Mouse (Mus musculus) hindbrain, embryonic 10.5 days (tissue): ENCODE results near the gene Hey2. TPM values are rescaled to one million over a fixed set of nuclear protein-coding genes. Genes with fewer than 3 reads are reported as not detected.

Source experiments
- DNase-seq: peaks from one replicate; pipeline ENCODE4 v3.0.0-alpha.2; 2017; ENCODE audit warnings: low spot score
- H3K27ac ChIP-seq: fragments of 300-500 bp; sonication (generic); 2 replicates; pipeline ENCODE4 v1.5.1; 2016; ENCODE audit warnings: mild to moderate bottlenecking, moderate library complexity
- H3K27me3 ChIP-seq: fragments of 300-500 bp; sonication (generic); 2 replicates; pipeline ENCODE4 v1.6.1; 2016; ENCODE audit warnings: mild to moderate bottlenecking; ENCODE audit not compliant: poor library complexity, insufficient read depth, severe bottlenecking
- H3K36me3 ChIP-seq: fragments of 300-500 bp; sonication (generic); 2 replicates; pipeline ENCODE4 v1.6.1; 2016; ENCODE audit warnings: mild to moderate bottlenecking, moderate library complexity
- H3K4me1 ChIP-seq: fragments of 300-500 bp; sonication (generic); replicated peaks from 2 replicates; pipeline ENCODE4 v1.6.1; 2016; ENCODE audit warnings: mild to moderate bottlenecking
- H3K4me3 ChIP-seq: fragments of 300-500 bp; sonication (generic); 2 replicates; pipeline ENCODE4 v1.5.1; 2016; ENCODE audit warnings: mild to moderate bottlenecking, moderate library complexity
- H3K9me3 ChIP-seq: fragments of 300-500 bp; sonication (generic); 2 replicates; pipeline ENCODE4 v1.6.1; 2016; ENCODE audit warnings: mild to moderate bottlenecking, moderate library complexity
- WGBS: fragments of 180-500 bp; shearing (Covaris S2); methylation state at CpG from one replicate; pipeline ENCODE4 v1.1.7; 2016; 5-methylcytosine and 5-hydroxymethylcytosine counted together
- polyA plus RNA-seq: library from polyadenylated mRNA; unstranded; fragments of >200 nt; fragmentation: Nextera tagmentation; extraction: Ambion mirVana; gene quantifications from 2 replicates; pipeline ENCODE4 v1.2.1, GENCODE M21; 2016

Hey2 gene
- polyA plus RNA-seq, 1 experiment from 2014 or later = 4.4 TPM

GRCm38 (mm10) chr10:30786103-30786754 lies 56.4 kb downstream of the Hey2 start:
- Histone ChIP-seq H3K4me1 (no peaks in the 10 kb centered on the region), H3K9me3 (no peaks in the 10 kb centered on the region), H3K36me3 (0 out of 2 replicates have a peak, but pooled peaks cover under 1% of the 10 kb centered on the region), H3K27ac (no peak overlapping the region), H3K27me3 (no peaks in the 10 kb centered on the region), H3K4me3 (no peak overlapping the region)
- DNase-seq = no peak
- WGBS = 89% methylated on average over 5 of the region's 5 CpGs

Other genes starting within 250 kb of the Hey2 start
- 26.3 and 30.6 TPM in 2 replicates for gene Trmt11, start 242.1 kb downstream of the Hey2 start, polyA plus RNA-seq
- gene Hint3, start 213.2 kb downstream of the Hey2 start, polyA plus RNA-seq = 14.7 and 15.2 TPM in 2 replicates
- gene Ncoa7, start 39.5 kb downstream of the Hey2 start, polyA plus RNA-seq = 6.8 and 7.0 TPM in 2 replicates